Mouse (Mus musculus) hindbrain, embryonic 11.5 days (tissue): ENCODE data around the gene Soga3. TPM values are rescaled to one million over a fixed set of nuclear protein-coding genes. Genes with fewer than 3 reads are reported as not detected.

Experiments used
- ATAC-seq: fragments of 200-750 bp; cut with Nextera tagmentation; 2 replicates; pipeline ENCODE4 v1.8.0; 2017; ENCODE audit warnings: mild to moderate bottlenecking, moderate TSS enrichment, moderate library complexity; ENCODE audit not compliant: low FRiP score
- DNase-seq: peaks from one replicate; pipeline ENCODE4 v3.0.0-alpha.2; 2015; ENCODE audit warnings: low spot score
- H3K27ac ChIP-seq: fragments of 300-500 bp; sonication (generic); 2 replicates; pipeline ENCODE4 v1.5.1; 2014; ENCODE audit warnings: mild to moderate bottlenecking, low read depth, low read length
- H3K27me3 ChIP-seq: fragments of 300-500 bp; sonication (generic); 2 replicates; pipeline ENCODE4 v1.6.1; 2014; ENCODE audit warnings: mild to moderate bottlenecking, low read length, moderate library complexity, mixed read lengths; ENCODE audit not compliant: control insufficient read depth, insufficient read depth
- H3K36me3 ChIP-seq: fragments of 300-500 bp; sonication (generic); 2 replicates; pipeline ENCODE4 v1.6.1; 2014; ENCODE audit warnings: mild to moderate bottlenecking, low read length, moderate library complexity, mixed read lengths; ENCODE audit not compliant: control insufficient read depth, insufficient read depth
- H3K4me1 ChIP-seq: fragments of 300-500 bp; sonication (generic); replicated peaks from 2 replicates; pipeline ENCODE4 v1.6.1; 2014; ENCODE audit warnings: low read length, mixed read lengths; ENCODE audit not compliant: control insufficient read depth, insufficient read depth
- H3K4me2 ChIP-seq: fragments of 300-500 bp; sonication (generic); replicated peaks from 2 replicates; pipeline ENCODE4 v1.6.1; 2014; ENCODE audit warnings: mild to moderate bottlenecking, low read depth, low read length
- H3K4me3 ChIP-seq: fragments of 300-500 bp; sonication (generic); 2 replicates; pipeline ENCODE4 v1.5.1; 2014; ENCODE audit warnings: low read depth, low read length
- H3K9ac ChIP-seq: fragments of 300-500 bp; sonication (generic); 2 replicates; pipeline ENCODE4 v1.6.1; 2014; ENCODE audit warnings: low read depth, low read length
- H3K9me3 ChIP-seq: fragments of 300-500 bp; sonication (generic); 2 replicates; pipeline ENCODE4 v1.6.1; 2016; ENCODE audit warnings: low read length; ENCODE audit not compliant: control insufficient read depth
- WGBS: fragments of 180-500 bp; shearing (Covaris S2); extraction: QIAGEN DNeasy Blood & Tissue Kit; methylation state at CpG from one replicate; pipeline ENCODE4 v1.1.7; 2014; 5-methylcytosine and 5-hydroxymethylcytosine counted together
- polyA plus RNA-seq: library from polyadenylated mRNA; unstranded; fragments of >200 nt; fragmentation: Nextera tagmentation; extraction: Ambion mirVana; gene quantifications from 2 replicates; pipeline ENCODE4 v1.2.1, GENCODE M21; 2014

Soga3 gene
- polyA plus RNA-seq, 1 experiment from 2014 or later, result 42.6 TPM

GRCm38 (mm10) chr10:29148076-29148475, 4.4 kb downstream of the Soga3 start:
- no peaks in the 10 kb centered on the region for H3K27me3 ChIP-seq
- ATAC-seq, result no peak
- DNase-seq, result peak; percentile 45
- peak overlapping the region; percentile 86 for H3K4me2 ChIP-seq
- H3K4me1 ChIP-seq, result no peaks in the 10 kb centered on the region
- peak overlapping the region; percentile 83 for H3K9ac ChIP-seq
- no peaks in the 10 kb centered on the region for H3K9me3 ChIP-seq
- peak overlapping the region; percentile 95; the same call in 1 of the 2 replicates for H3K27ac ChIP-seq
- peak overlapping the region; percentile 76 for H3K4me3 ChIP-seq
- 4% methylated on average over 21 of the region's 21 CpGs for WGBS
- H3K36me3 ChIP-seq, result no peaks in the 10 kb centered on the region

- H3K4me1 ChIP-seq, result no peaks in the 10 kb centered on the region
- H3K9me3 ChIP-seq, result no peaks in the 10 kb centered on the region
- WGBS, result 91% methylated on average over 3 of the region's 3 CpGs
Measured at GRCm38 (mm10) chr10:29155304-29155703, 11.7 kb downstream of the Soga3 start.

GRCm38 (mm10) chr10:29161664-29162063, 18.0 kb downstream of the Soga3 start:
- Histone ChIP-seq H3K4me3 (no peak overlapping the region), H3K4me2 (no peak overlapping the region), H3K9ac (no peak overlapping the region), H3K27ac (no peak overlapping the region), H3K4me1 (no peaks in the 10 kb centered on the region), H3K27me3 (no peaks in the 10 kb centered on the region), H3K36me3 (no peaks in the 10 kb centered on the region), H3K9me3 (no peaks in the 10 kb centered on the region)
- WGBS, result 87% methylated on average over 2 of the region's 2 CpGs
- DNase-seq (no peak), ATAC-seq (no peak)

More at GRCm38 (mm10) chr10:29155304-29155703, 11.7 kb downstream of the Soga3 start:
- Histone ChIP-seq H3K4me2 (no peak overlapping the region), H3K9ac (no peak overlapping the region), H3K4me3 (no peak overlapping the region), H3K27me3 (no peaks in the 10 kb centered on the region), H3K27ac (no peak overlapping the region), H3K36me3 (no peaks in the 10 kb centered on the region)
- DNase-seq (no peak), ATAC-seq (no peak)

GRCm38 (mm10) chr10:29173778-29174177, 30.1 kb downstream of the Soga3 start:
- no peaks in the 10 kb centered on the region for H3K9me3 ChIP-seq
- ATAC-seq, result no peak
- 90% methylated on average over 2 of the region's 2 CpGs for WGBS

GRCm38 (mm10) chr10:29175656-29176055, 32.0 kb downstream of the Soga3 start:
- no peak overlapping the region for H3K4me3 ChIP-seq

More at GRCm38 (mm10) chr10:29173778-29174177, 30.1 kb downstream of the Soga3 start:
- Histone ChIP-seq H3K4me2 (no peak overlapping the region), H3K27me3 (no peaks in the 10 kb centered on the region), H3K36me3 (0 out of 2 replicates have a peak, but pooled peaks cover 6% of the 10 kb centered on the region), H3K9ac (no peak overlapping the region), H3K4me3 (no peak overlapping the region), H3K27ac (no peak overlapping the region), H3K4me1 (no peaks in the 10 kb centered on the region)
- no peak for DNase-seq

GRCm38 (mm10) chr10:29176881-29177280, 33.2 kb downstream of the Soga3 start:
- no peaks in the 10 kb centered on the region for H3K9me3 ChIP-seq
- ATAC-seq (no peak), DNase-seq (no peak)
- no peaks in the 10 kb centered on the region for H3K27me3 ChIP-seq
- no peak overlapping the region for H3K4me2 ChIP-seq
- no peak overlapping the region for H3K4me3 ChIP-seq
- no peak overlapping the region for H3K27ac ChIP-seq
- WGBS, result 88% methylated on average over 4 of the region's 4 CpGs
- no peak overlapping the region for H3K9ac ChIP-seq
- 0 out of 2 replicates have a peak, but pooled peaks cover 2% of the 10 kb centered on the region for H3K36me3 ChIP-seq
- no peaks in the 10 kb centered on the region for H3K4me1 ChIP-seq

More at GRCm38 (mm10) chr10:29175656-29176055, 32.0 kb downstream of the Soga3 start:
- no peaks in the 10 kb centered on the region for H3K9me3 ChIP-seq
- H3K4me1 ChIP-seq, result no peaks in the 10 kb centered on the region
- 0 out of 2 replicates have a peak, but pooled peaks cover 6% of the 10 kb centered on the region for H3K36me3 ChIP-seq
- H3K9ac ChIP-seq, result no peak overlapping the region
- H3K27me3 ChIP-seq, result no peaks in the 10 kb centered on the region
- no peak overlapping the region for H3K4me2 ChIP-seq
- DNase-seq (no peak), ATAC-seq (no peak)
- no peak overlapping the region for H3K27ac ChIP-seq
- 77% methylated on average over 3 of the region's 3 CpGs for WGBS

GRCm38 (mm10) chr10:29178003-29178402, 34.4 kb downstream of the Soga3 start:
- H3K9ac ChIP-seq, result no peak overlapping the region
- H3K27ac ChIP-seq, result no peak overlapping the region
- H3K27me3 ChIP-seq, result no peaks in the 10 kb centered on the region
- 50% methylated on average over 2 of the region's 2 CpGs for WGBS
- H3K36me3 ChIP-seq, result no peaks in the 10 kb centered on the region
- no peaks in the 10 kb centered on the region for H3K9me3 ChIP-seq
- no peak for DNase-seq
- no peak overlapping the region for H3K4me2 ChIP-seq
- no peak for ATAC-seq
- no peaks in the 10 kb centered on the region for H3K4me1 ChIP-seq
- no peak overlapping the region for H3K4me3 ChIP-seq

GRCm38 (mm10) chr10:29180210-29180609, 36.6 kb downstream of the Soga3 start:
- Histone ChIP-seq H3K4me1 (no peaks in the 10 kb centered on the region), H3K4me3 (no peak overlapping the region), H3K27me3 (no peaks in the 10 kb centered on the region), H3K4me2 (no peak overlapping the region), H3K36me3 (no peaks in the 10 kb centered on the region), H3K27ac (no peak overlapping the region), H3K9ac (no peak overlapping the region), H3K9me3 (no peaks in the 10 kb centered on the region)
- DNase-seq (peak; percentile 17), ATAC-seq (peak; percentile 62)
- WGBS, result 87% methylated on average over 3 of the region's 3 CpGs

GRCm38 (mm10) chr10:29181046-29181445, 37.4 kb downstream of the Soga3 start:
- H3K27ac ChIP-seq, result no peak overlapping the region
- H3K27me3 ChIP-seq, result no peaks in the 10 kb centered on the region
- H3K36me3 ChIP-seq, result no peaks in the 10 kb centered on the region
- no peak for DNase-seq
- no peak for ATAC-seq
- H3K4me3 ChIP-seq, result no peak overlapping the region
- no peaks in the 10 kb centered on the region for H3K9me3 ChIP-seq
- 78% methylated on average over 2 of the region's 2 CpGs for WGBS
- no peak overlapping the region for H3K4me2 ChIP-seq
- no peaks in the 10 kb centered on the region for H3K4me1 ChIP-seq
- no peak overlapping the region for H3K9ac ChIP-seq
